Mouse (Mus musculus) MEL (cell line): ENCODE measurements around the gene Frmd6.

Experiments used
- CHD2 ChIP-seq: IDR thresholded peaks from 2 replicates; pipeline ENCODE4 v1.6.1; 2011; ENCODE audit warnings: low read length, improper control_type of control experiment
- CTCF ChIP-seq, 3 experiments: IDR thresholded peaks in 2 of 3; conservative IDR thresholded peaks in 1 of 3; 2 replicates each; pipeline ENCODE4 v1.5.1; 2011 to 2012; ENCODE audit warnings: low read length in 3 of 3, low read depth in 2 of 3, mild to moderate bottlenecking in 2 of 3, improper control_type of control experiment in 1 of 3, inconsistent platforms in 1 of 3, mixed read lengths in 1 of 3, moderate library complexity in 1 of 3; ENCODE audit not compliant: control insufficient read depth in 1 of 3, insufficient read depth in 1 of 3, poor library complexity in 1 of 3, severe bottlenecking in 1 of 3
- EP300 ChIP-seq, 2 experiments: IDR thresholded peaks; 2 replicates each; pipeline ENCODE4 v1.6.1; 2011; ENCODE audit warnings: improper control_type of control experiment in 2 of 2, low read length in 2 of 2, low read depth in 1 of 2, mild to moderate bottlenecking in 1 of 2
- ETS1 ChIP-seq: IDR thresholded peaks from 2 replicates; pipeline ENCODE4 v1.6.1; 2012; ENCODE audit warnings: low read depth, mild to moderate bottlenecking, inconsistent platforms, low read length, improper control_type of control experiment, moderate library complexity
- GATA1 ChIP-seq: IDR thresholded peaks from 2 replicates; pipeline ENCODE4 v1.6.1; 2011; ENCODE audit warnings: low read depth, low read length, improper control_type of control experiment
- MYC ChIP-seq: IDR thresholded peaks from 2 replicates; pipeline ENCODE4 v1.6.1; 2011; ENCODE audit warnings: low read depth, mild to moderate bottlenecking, low read length, improper control_type of control experiment, moderate library complexity
- POLR2A ChIP-seq, 2 experiments: IDR thresholded peaks; 2 replicates each; pipeline ENCODE4 v1.6.1; 2011 to 2012; ENCODE audit warnings: low read length in 2 of 2, mild to moderate bottlenecking in 2 of 2, control low read depth in 1 of 2, improper control_type of control experiment in 1 of 2, low read depth in 1 of 2, moderate library complexity in 1 of 2; ENCODE audit not compliant: control insufficient read depth in 1 of 2, insufficient read depth in 1 of 2, poor library complexity in 1 of 2
- SMC3 ChIP-seq: IDR thresholded peaks from 2 replicates; pipeline ENCODE4 v1.6.1; 2011; ENCODE audit warnings: low read depth, low read length, improper control_type of control experiment
- USF2 ChIP-seq, 2 experiments: IDR thresholded peaks; 2 replicates each; pipeline ENCODE4 v1.6.1; 2011 to 2012; ENCODE audit warnings: improper control_type of control experiment in 2 of 2, low read length in 2 of 2, borderline replicate concordance in 1 of 2, inconsistent platforms in 1 of 2, low read depth in 1 of 2, mild to moderate bottlenecking in 1 of 2; ENCODE audit not compliant: insufficient read depth in 1 of 2
- ZNF384 ChIP-seq: IDR thresholded peaks from 2 replicates; pipeline ENCODE4 v1.6.1; 2012; ENCODE audit warnings: low read depth, mild to moderate bottlenecking, inconsistent platforms, low read length, improper control_type of control experiment

- TF ChIP-seq ETS1, result no peak
- no peak for TF ChIP-seq USF2 (IDR thresholded peaks at IDR 0.05; ENCODE audit: borderline replicate concordance in 1 of 2, insufficient read depth in 1 of 2, low read depth in 1 of 2, low read length in 2 of 2)
- no peak for TF ChIP-seq POLR2A (IDR thresholded peaks at IDR 0.05; ENCODE audit: control insufficient read depth in 1 of 2, insufficient read depth in 1 of 2, low read depth in 1 of 2, low read length in 2 of 2, poor library complexity in 1 of 2)
- no peak for TF ChIP-seq CTCF (IDR thresholded peaks at IDR 0.05 in 2 of 3, conservative IDR thresholded peaks at IDR 0.05 in 1 of 3; ENCODE audit: control insufficient read depth in 1 of 3, insufficient read depth in 1 of 3, low read depth in 2 of 3, low read length in 3 of 3, poor library complexity in 1 of 3, severe bottlenecking in 1 of 3)
- TF ChIP-seq MYC, result no peak
- no peak for TF ChIP-seq EP300 (IDR thresholded peaks at IDR 0.05; ENCODE audit: low read depth in 1 of 2, low read length in 2 of 2)
- TF ChIP-seq SMC3, result no peak
- TF ChIP-seq ZNF384, result no peak
- no peak for TF ChIP-seq GATA1
- TF ChIP-seq CHD2, result no peak
These were observed 115.5 kb downstream of the Frmd6 start for GRCm38 (mm10) chr12:70940806-70941205.
